Mouse (Mus musculus) lung, postnatal 25 days (tissue): Measurements from ENCODE around the gene Vmn1r230.

Experiments
- DNase-seq: peaks from one replicate; pipeline ENCODE4 v3.0.0; 2022; ENCODE audit warnings: low spot score

Vmn1r230 gene

GRCm38 (mm10) chr17:20840144-20840543 is at the start of gene Vmn1r230:
Vmn1r230 (plus strand) TSS chr17:20840444.
- no peak for DNase-seq

- DNase-seq = no peak
Measured at GRCm38 (mm10) chr17:20811255-20811654, 29.0 kb upstream of the Vmn1r230 start, which contains the start of gene Vmn1r229. Vmn1r229 (plus strand) TSS chr17:20811555.
